27 mouse cellular contexts compared by ENCODE assay signal in the genomic region with DNA sequence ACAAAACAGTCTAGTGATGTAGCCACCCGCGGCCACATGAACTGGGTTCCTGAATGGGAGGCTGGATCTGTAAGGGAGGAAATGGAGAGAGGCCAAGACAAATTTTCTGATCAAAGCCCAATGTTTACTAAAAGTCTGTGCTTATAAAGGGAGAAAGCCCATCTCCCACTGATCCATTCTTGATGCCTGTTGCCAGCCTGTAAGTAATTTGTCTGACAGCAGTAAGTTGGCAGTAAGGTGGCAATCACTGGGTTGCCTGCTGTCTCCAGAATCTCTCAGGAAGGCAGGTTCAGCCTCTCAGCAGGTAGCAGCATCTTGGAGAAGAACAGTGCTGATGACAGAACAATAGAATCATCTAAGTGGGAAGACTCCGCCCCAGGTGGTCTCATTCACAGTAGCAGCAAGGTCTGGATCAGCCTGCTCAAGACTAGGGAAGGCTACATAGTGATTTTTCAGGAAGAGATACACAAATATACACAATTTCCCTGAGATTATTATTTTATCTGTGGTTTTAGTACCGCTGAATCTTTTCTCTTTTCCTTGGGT.
DNase-seq lines count a peak whose midpoint lies in the region; ATAC-seq and TF ChIP-seq lines count a peak whose summit lies in the region.
"Had no signal": no experiment of that assay in that cellular context is flagged by ENCODE, and none has a peak within 500 bp of the region (broad histone marks: within the 10 kb centered on the region; RNA-seq: fewer than 3 reads in every experiment).

No protein-coding gene starts in this region.

- no peak for TF ChIP-seq CTCF in lung, embryonic 14.5 days (IDR thresholded peaks at IDR 0.05; ENCODE audit: low read depth)
- no peak for TF ChIP-seq CTCF in brain, embryonic 14.5 days (IDR thresholded peaks at IDR 0.05; ENCODE audit: borderline replicate concordance, extremely low read depth, insufficient read depth, insufficient read length)

- H3K27me3 ChIP-seq in embryonic facial prominence, embryonic 14.5 days (replicated peaks; ENCODE audit: control insufficient read depth, insufficient read depth, low read length), result no peaks in the 10 kb centered on the region
- H3K27me3 ChIP-seq in embryonic facial prominence, embryonic 10.5 days (replicated peaks; ENCODE audit: low read depth, poor library complexity, severe bottlenecking), result no peaks in the 10 kb centered on the region
- no peaks in the 10 kb centered on the region for H3K27me3 ChIP-seq in lung, embryonic 14.5 days (ENCODE audit: insufficient read depth, low read length)
- H3K27me3 ChIP-seq: heart, embryonic 13.5 days; hindbrain, embryonic 12.5 days; limb, embryonic 15.5 days; neural tube, embryonic 15.5 days had no signal

- no peaks in the 10 kb centered on the region for H3K36me3 ChIP-seq in embryonic facial prominence, embryonic 14.5 days (ENCODE audit: control insufficient read depth, insufficient read depth, low read length)
- H3K36me3 ChIP-seq in embryonic facial prominence, embryonic 10.5 days (replicated peaks), result no peaks in the 10 kb centered on the region
- no peaks in the 10 kb centered on the region for H3K36me3 ChIP-seq in lung, embryonic 14.5 days (ENCODE audit: insufficient read depth)
- H3K36me3 ChIP-seq in ES-E14 (ENCODE audit: control insufficient read depth, insufficient read depth, low read length, poor library complexity, severe bottlenecking), result no peaks in the 10 kb centered on the region
- H3K36me3 ChIP-seq: G1E; heart, embryonic 13.5 days; hindbrain, embryonic 12.5 days; limb, embryonic 15.5 days; midbrain, embryonic 10.5 days; neural tube, embryonic 15.5 days had no signal

- H3K27ac ChIP-seq in embryonic facial prominence, embryonic 14.5 days (replicated peaks; ENCODE audit: low read depth, low read length), result no peak overlapping the region
- no peak overlapping the region for H3K27ac ChIP-seq in embryonic facial prominence, embryonic 10.5 days (replicated peaks)
- H3K27ac ChIP-seq in lung, embryonic 14.5 days (ENCODE audit: low read depth), result no peak overlapping the region
- no peak overlapping the region for H3K27ac ChIP-seq in ES-E14 (ENCODE audit: insufficient read depth, low read depth, low read length, poor library complexity, severe bottlenecking)
- H3K27ac ChIP-seq: heart, embryonic 13.5 days; hindbrain, embryonic 12.5 days; left cerebral cortex, adult 2 months; limb, embryonic 15.5 days; liver, embryonic 14.5 days; midbrain, embryonic 10.5 days; neural tube, embryonic 15.5 days had no signal

- H3K4me2 ChIP-seq in embryonic facial prominence, embryonic 14.5 days (ENCODE audit: low read depth, low read length), result no peak overlapping the region
- H3K4me2 ChIP-seq in lung, embryonic 14.5 days, result no peak overlapping the region
- H3K4me2 ChIP-seq: heart, embryonic 13.5 days; hindbrain, embryonic 12.5 days; limb, embryonic 15.5 days; neural tube, embryonic 15.5 days had no signal

- peak; percentile 4 for DNase-seq in embryonic facial prominence, embryonic 14.5 days (ENCODE audit: low spot score)
- no peak for DNase-seq in embryonic facial prominence, embryonic 10.5 days (ENCODE audit: low spot score)
- DNase-seq in lung, embryonic 14.5 days, result no peak
- no peak for DNase-seq in lung, postnatal 14 days
- DNase-seq in ES-E14 (ENCODE audit: low read depth, low spot score), result peak; percentile 46
- peak; percentile 70 for DNase-seq in brain, embryonic 14.5 days (ENCODE audit: low read depth)
- no peak for DNase-seq in cerebellum, adult 11-12 months
- DNase-seq: adrenal gland, postnatal 36 days; cerebellum, adult 18-20 months; gastrocnemius, postnatal 25 days; heart, adult 18-20 months; heart, postnatal 14 days; kidney, adult 18-20 months; layer of hippocampus, adult 9-11 months; right cerebral cortex, postnatal 25 days; thymus, postnatal 36 days had no signal

- no peak overlapping the region for H3K9ac ChIP-seq in embryonic facial prominence, embryonic 14.5 days (ENCODE audit: low read depth, low read length)
- H3K9ac ChIP-seq in lung, embryonic 14.5 days, result no peak overlapping the region
- no peak overlapping the region for H3K9ac ChIP-seq in ES-E14 (ENCODE audit: insufficient read depth, low read depth, low read length, poor library complexity, severe bottlenecking)
- H3K9ac ChIP-seq: heart, embryonic 13.5 days; hindbrain, embryonic 12.5 days; limb, embryonic 15.5 days; liver, embryonic 14.5 days; neural tube, embryonic 15.5 days had no signal

- TF ChIP-seq POLR2A in brain, embryonic 14.5 days (IDR thresholded peaks at IDR 0.05; ENCODE audit: borderline replicate concordance, extremely low read depth, insufficient read depth, insufficient read length, poor library complexity, severe bottlenecking), result no peak

- peaks cover 5% of the 10 kb centered on the region; the same call in 1 of the 2 replicates for H3K4me1 ChIP-seq in embryonic facial prominence, embryonic 14.5 days (ENCODE audit: control insufficient read depth, insufficient read depth, low read length)
- H3K4me1 ChIP-seq in embryonic facial prominence, embryonic 10.5 days, result no peaks in the 10 kb centered on the region
- no peaks in the 10 kb centered on the region for H3K4me1 ChIP-seq in lung, embryonic 14.5 days (ENCODE audit: insufficient read depth)
- H3K4me1 ChIP-seq in ES-E14 (ENCODE audit: control insufficient read depth in 2 of 2, insufficient read depth in 2 of 2, low read length in 2 of 2, poor library complexity in 1 of 2), result peaks cover 0 to 2% of the 10 kb centered on the region in 2 experiments; a peak in 1 of 4 replicates
- H3K4me1 ChIP-seq: heart, embryonic 13.5 days; hindbrain, embryonic 12.5 days; midbrain, embryonic 10.5 days; neural tube, embryonic 15.5 days had no signal

- H3K9me3 ChIP-seq in embryonic facial prominence, embryonic 14.5 days (ENCODE audit: control insufficient read depth, low read length), result no peaks in the 10 kb centered on the region
- H3K9me3 ChIP-seq in embryonic facial prominence, embryonic 10.5 days, result no peaks in the 10 kb centered on the region
- no peaks in the 10 kb centered on the region for H3K9me3 ChIP-seq in lung, embryonic 14.5 days (ENCODE audit: low read depth, low read length)
- H3K9me3 ChIP-seq in ES-E14 (ENCODE audit: control insufficient read depth, insufficient read depth, low read depth, low read length), result no peaks in the 10 kb centered on the region; the same call in 1 of the 2 replicates
- H3K9me3 ChIP-seq: G1E; hindbrain, embryonic 12.5 days; limb, embryonic 15.5 days; neural tube, embryonic 15.5 days had no signal

- ATAC-seq in embryonic facial prominence, embryonic 14.5 days (ENCODE audit: low read depth), result no peak
- peak; percentile 15; the same call in 1 of the 2 replicates for ATAC-seq in lung, embryonic 14.5 days (ENCODE audit: insufficient read depth)
- no peak for ATAC-seq in activated CD4-positive, CD25-positive, alpha-beta regulatory T cell, adult 4 months
- ATAC-seq: CD4-positive, CD25-positive, alpha-beta regulatory T cell, adult 4 months; inflammation-experienced regulatory T-cells, adult 6 months had no signal

- no peak overlapping the region for H3K4me3 ChIP-seq in embryonic facial prominence, embryonic 14.5 days (ENCODE audit: low read depth, low read length)
- no peak overlapping the region for H3K4me3 ChIP-seq in embryonic facial prominence, embryonic 10.5 days
- no peak overlapping the region for H3K4me3 ChIP-seq in lung, embryonic 14.5 days (ENCODE audit: low read depth, low read length)
- H3K4me3 ChIP-seq in ES-E14 (ENCODE audit: insufficient read depth in 1 of 2, low read depth in 1 of 2, low read length in 2 of 2, poor library complexity in 1 of 2, severe bottlenecking in 1 of 2), result no peak overlapping the region
- H3K4me3 ChIP-seq: heart, embryonic 13.5 days; hindbrain, embryonic 12.5 days; left cerebral cortex, adult 2 months; limb, embryonic 15.5 days; midbrain, embryonic 10.5 days; neural tube, embryonic 15.5 days had no signal

- in situ Hi-C loops in ES-E14 (cut with MboI; ENCODE audit: low sequenced_read_pairs in 2 of 2, unreplicated experiment in 2 of 2), result no loop called here

- 50% methylated on average over 4 of the region's 4 CpGs for WGBS in embryonic facial prominence, embryonic 14.5 days
- WGBS in embryonic facial prominence, embryonic 10.5 days, result 62% methylated on average over 4 of the region's 4 CpGs
- WGBS in lung, embryonic 14.5 days, result 62% methylated on average over 4 of the region's 4 CpGs

TF ChIP-seq in ES-E14, 5 proteins besides CTCF, POLR2A, EP300 and RAD21:
- TF ChIP-seq ZC3H11A (IDR thresholded peaks at IDR 0.05; ENCODE audit: borderline replicate concordance, low read depth, low read length) (no peak), HCFC1 (IDR thresholded peaks at IDR 0.05; ENCODE audit: borderline replicate concordance, insufficient read depth, low read length) (no peak), MAFK (IDR thresholded peaks at IDR 0.05; ENCODE audit: insufficient read depth, low read depth, low read length) (no peak), CHD2 (IDR thresholded peaks at IDR 0.05; ENCODE audit: low read depth, low read length) (no peak), ZNF384 (IDR thresholded peaks at IDR 0.05; ENCODE audit: low read depth, low read length) (no peak)

Comparison
In these comparisons a context has a peak if more than half of its experiments do, and no peak if none do; other contexts are left out.
1. DNase-seq: peak in embryonic facial prominence, embryonic 14.5 days (single experiment), ES-E14 (single experiment) and brain, embryonic 14.5 days (single experiment); none in embryonic facial prominence, embryonic 10.5 days (single experiment), lung, embryonic 14.5 days (single experiment), lung, postnatal 14 days (single experiment) and cerebellum, adult 11-12 months (single experiment).